Mouse (Mus musculus) liver, adult 2 months (tissue): Measurements from ENCODE around the gene Llgl1. TPM values are rescaled to one million over a fixed set of nuclear protein-coding genes. Genes with fewer than 3 reads are reported as not detected.

Experiments used
- DNase-seq: peaks from one replicate; pipeline ENCODE4 v3.0.0-alpha.2; 2011; ENCODE audit warnings: low read depth, low spot score; ENCODE audit errors: extremely low read depth
- H3K27ac ChIP-seq: fragments of 200-500 bp; replicated peaks from 2 replicates; pipeline ENCODE4 v1.5.1; 2012; ENCODE audit warnings: low read depth, mild to moderate bottlenecking, control low read depth, inconsistent platforms, low read length; ENCODE audit not compliant: insufficient read depth
- H3K27me3 ChIP-seq: fragments of 200-500 bp; 2 replicates; pipeline ENCODE4 v1.6.1; 2012; ENCODE audit warnings: mild to moderate bottlenecking, moderate library complexity, low read length, inconsistent platforms; ENCODE audit not compliant: control insufficient read depth, insufficient read depth
- H3K36me3 ChIP-seq: fragments of 200-500 bp; 2 replicates; pipeline ENCODE4 v1.6.1; 2012; ENCODE audit warnings: low read length, inconsistent platforms; ENCODE audit not compliant: control insufficient read depth, insufficient read depth
- H3K4me1 ChIP-seq: fragments of 200-500 bp; 2 replicates; pipeline ENCODE4 v1.6.1; 2011; ENCODE audit warnings: low read length; ENCODE audit not compliant: control insufficient read depth, insufficient read depth
- H3K4me3 ChIP-seq: fragments of 200-500 bp; 2 replicates; pipeline ENCODE4 v1.5.1; 2011; ENCODE audit warnings: low read depth, mild to moderate bottlenecking, control low read depth, low read length, moderate library complexity; ENCODE audit not compliant: insufficient read depth
- H3K79me2 ChIP-seq: fragments of 200-500 bp; 2 replicates; pipeline ENCODE4 v1.6.1; 2012; ENCODE audit warnings: inconsistent platforms, mild to moderate bottlenecking, low read length, moderate library complexity; ENCODE audit not compliant: control insufficient read depth, insufficient read depth
- H3K9ac ChIP-seq: fragments of 200-500 bp; 2 replicates; pipeline ENCODE4 v1.6.1; 2012; ENCODE audit warnings: low read depth, mild to moderate bottlenecking, control low read depth, inconsistent platforms, low read length
- CTCF ChIP-seq: fragments of 200-500 bp; IDR thresholded peaks from 2 replicates; pipeline ENCODE4 v1.5.1; 2011; ENCODE audit warnings: low read depth, low read length, control low read depth
- POLR2A ChIP-seq: fragments of 200-500 bp; IDR thresholded peaks from 2 replicates; pipeline ENCODE4 v1.6.1; 2011; ENCODE audit warnings: low read length, control low read depth; ENCODE audit not compliant: insufficient read depth; ENCODE audit errors: extremely low read depth
- WGBS: fragments of 180-500 bp; shearing (Covaris S2); methylation state at CpG from one replicate; pipeline ENCODE4 v1.1.7; 2018; 5-methylcytosine and 5-hydroxymethylcytosine counted together
- polyA plus RNA-seq: library from polyadenylated mRNA; depleted of rRNA; stranded (reverse); fragments of >200 nt; gene quantifications from 2 replicates; pipeline ENCODE4 v1.2.3, GENCODE M21; 2012; rRNA removed
- total RNA-seq: library from RNA; depleted of rRNA; stranded (reverse); fragments of >200 nt; gene quantifications from 2 replicates; pipeline ENCODE4 v1.2.3, GENCODE M21; 2014; rRNA removed

Llgl1 gene
- total RNA-seq (2.7 and 3.8 TPM in 2 replicates), polyA plus RNA-seq (8.9 and 11.5 TPM in 2 replicates)

DNA sequence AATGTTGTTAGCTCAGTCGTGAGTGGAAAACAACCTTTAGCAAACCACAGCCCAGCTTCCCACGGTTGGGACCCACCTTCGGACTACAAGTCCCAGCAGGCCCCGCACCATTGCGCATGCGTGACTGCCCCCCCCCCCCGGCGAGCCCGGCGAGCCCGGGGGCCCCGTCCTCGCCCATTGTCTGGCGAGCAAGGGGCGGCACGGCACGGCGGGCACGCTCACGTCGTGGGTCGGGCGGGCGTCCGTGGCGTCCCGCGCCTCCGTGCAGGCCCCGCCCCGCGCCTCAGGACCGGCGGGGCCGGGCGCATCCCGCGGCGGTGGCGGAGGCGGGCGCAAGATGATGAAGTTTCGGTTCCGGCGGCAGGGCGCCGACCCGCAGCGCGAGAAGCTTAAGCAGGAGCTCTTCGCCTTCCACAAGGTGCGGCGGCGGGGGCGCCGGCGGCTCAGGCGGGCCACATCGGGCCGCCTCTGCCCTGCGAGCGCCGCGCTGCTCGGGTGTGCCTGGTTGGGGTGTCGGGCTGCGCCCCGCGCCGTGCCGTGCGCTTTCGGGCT, at the start of gene Llgl1:
Gene Llgl1 (plus strand): TSS at position 200 of the 552 bp plus-strand sequence.
- Histone ChIP-seq H3K27me3 (no peaks in the 10 kb centered on the region), H3K79me2 (peaks cover 8% of the 10 kb centered on the region; the same call in 1 of the 2 replicates), H3K27ac (peak within 1 kb of the TSS; percentile 69), H3K9ac (peak within 1 kb of the TSS; percentile 95), H3K4me3 (peak within 1 kb of the TSS; percentile 88), H3K4me1 (peaks cover 3% of the 10 kb centered on the region), H3K36me3 (no peaks in the 10 kb centered on the region)
- under 1% methylated on average over 73 of the region's 73 CpGs for WGBS
- TF ChIP-seq POLR2A (no peak), CTCF (no peak)
- DNase-seq: peak; percentile 75

DNA sequence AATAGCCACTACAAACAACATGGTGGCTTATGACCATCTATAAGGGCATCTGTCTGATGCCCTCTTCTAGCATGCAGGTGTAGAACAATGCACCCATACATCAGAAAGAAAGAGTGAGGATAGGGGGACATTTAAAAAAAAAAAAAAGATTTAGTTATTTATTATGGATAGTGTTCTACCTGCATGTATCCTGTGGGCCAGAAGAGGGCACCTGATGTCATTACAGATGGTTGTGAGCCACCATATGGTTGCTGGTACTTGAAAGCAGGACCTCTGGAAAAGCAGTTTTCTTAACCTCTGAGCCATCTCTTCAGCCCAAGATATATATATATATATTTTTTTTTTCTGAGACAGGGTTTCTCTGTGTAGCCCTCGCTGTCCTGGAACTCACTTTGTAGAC, 3.4 kb upstream of the Llgl1 start:
- no peak for DNase-seq
- Histone ChIP-seq H3K4me3 (no peak overlapping the region), H3K79me2 (peaks cover 8% of the 10 kb centered on the region; the same call in 1 of the 2 replicates), H3K27me3 (no peaks in the 10 kb centered on the region), H3K4me1 (peaks cover 3% of the 10 kb centered on the region), H3K36me3 (no peaks in the 10 kb centered on the region), H3K27ac (no peak overlapping the region), H3K9ac (no peak overlapping the region)
- 68% methylated on average over 1 of the region's 1 CpGs for WGBS
- TF ChIP-seq CTCF (no peak), POLR2A (no peak)

- Histone ChIP-seq H3K79me2 (peaks cover 8% of the 10 kb centered on the region; the same call in 1 of the 2 replicates), H3K27me3 (no peaks in the 10 kb centered on the region), H3K9ac (no peak overlapping the region), H3K4me1 (peaks cover 3% of the 10 kb centered on the region), H3K36me3 (no peaks in the 10 kb centered on the region), H3K27ac (no peak overlapping the region), H3K4me3 (no peak overlapping the region)
- peak; percentile 65 for TF ChIP-seq CTCF
- no peak for TF ChIP-seq POLR2A
- WGBS: 54% methylated on average over 2 of the region's 2 CpGs
- DNase-seq: peak; percentile 47
These were observed 2.0 kb upstream of the Llgl1 start for GRCm38 (mm10) chr11:60697561-60697960.

DNA sequence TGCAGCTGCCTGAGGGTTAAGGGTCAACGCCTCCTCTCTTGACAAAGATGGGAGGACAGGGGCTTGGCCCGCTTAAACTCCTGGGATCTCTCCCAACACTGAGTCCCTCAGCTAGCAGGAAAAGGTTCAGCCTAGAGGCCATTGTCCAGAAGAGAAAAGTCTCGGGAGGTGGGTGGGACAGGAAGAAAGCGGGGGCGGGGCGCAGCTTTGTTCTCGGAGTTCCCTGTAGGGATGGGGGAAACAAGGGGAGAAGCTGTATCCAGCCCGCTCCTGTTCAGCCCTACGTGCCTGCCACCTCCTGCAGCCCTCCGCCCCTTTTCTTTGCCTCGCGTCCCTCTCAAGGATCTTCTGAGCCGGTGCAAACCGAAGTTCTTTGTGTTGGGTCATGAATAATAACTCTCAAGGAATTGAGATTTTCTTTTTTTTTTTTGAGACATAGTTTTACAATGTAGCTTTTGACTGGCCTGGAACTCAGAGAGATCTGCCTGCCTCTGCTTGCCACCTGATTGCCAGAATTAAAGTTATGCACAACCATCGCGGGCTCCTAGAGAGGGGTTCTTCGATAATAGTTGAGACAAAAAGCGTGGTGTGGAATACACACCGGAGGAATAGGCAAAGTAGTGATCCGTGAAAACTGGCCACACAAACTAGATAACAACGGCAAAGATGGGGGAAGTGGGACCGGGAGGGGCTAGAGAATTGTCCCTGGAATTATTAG, 558 bp upstream of the Llgl1 start:
- DNase-seq: peak; percentile 68
- TF ChIP-seq CTCF: no peak
- peak; percentile 31; the same call in 1 of the 2 replicates for TF ChIP-seq POLR2A

DNA sequence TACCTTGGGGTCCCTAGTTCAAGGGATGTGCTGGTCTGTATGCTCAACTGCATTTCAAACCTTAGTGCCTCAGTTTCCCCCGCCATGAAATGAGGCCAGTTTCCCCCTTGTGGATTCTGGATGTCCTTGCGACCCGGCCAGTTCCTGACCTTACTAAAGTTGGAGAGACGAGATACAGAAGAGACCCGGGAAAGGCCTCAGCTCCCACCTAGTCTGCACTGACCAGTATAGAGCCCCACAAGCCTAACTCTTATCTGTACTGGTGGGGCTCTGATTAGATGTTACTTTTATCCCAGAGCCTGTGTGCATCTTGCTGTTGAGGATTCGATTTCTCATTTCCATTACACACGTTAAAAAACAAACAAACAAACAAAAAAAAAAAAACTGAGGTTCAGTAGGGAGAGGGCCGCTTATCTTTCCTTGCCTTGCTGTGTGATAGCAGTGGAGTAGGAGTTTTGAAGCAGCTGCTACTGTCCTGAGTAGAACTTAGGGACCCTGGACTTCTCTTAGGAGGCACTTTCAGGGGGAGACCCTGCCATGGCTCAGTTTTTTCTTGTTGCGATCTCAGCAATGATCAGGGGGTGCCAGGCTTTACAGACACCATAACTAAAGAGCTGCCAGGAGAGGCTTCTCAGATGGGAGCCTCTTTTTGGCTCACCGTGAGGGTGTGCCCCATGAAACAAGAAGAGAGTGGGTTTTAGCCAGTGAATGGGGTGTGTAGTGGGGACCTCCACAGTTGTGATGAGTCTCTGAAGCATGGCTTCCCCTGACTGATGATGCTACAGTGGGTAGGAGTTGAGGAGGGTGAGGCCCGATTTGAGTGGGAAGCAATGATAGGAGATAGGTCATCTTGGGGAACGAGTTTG, 1.0 kb downstream of the Llgl1 start:
- 36% methylated on average over 12 of the region's 12 CpGs for WGBS

More for the DNA sequence above, 558 bp upstream of the Llgl1 start:
- Histone ChIP-seq H3K9ac (peak overlapping the region; percentile 75), H3K79me2 (peaks cover 8% of the 10 kb centered on the region; the same call in 1 of the 2 replicates), H3K4me1 (peaks cover 3% of the 10 kb centered on the region), H3K27me3 (no peaks in the 10 kb centered on the region), H3K36me3 (no peaks in the 10 kb centered on the region), H3K4me3 (peak overlapping the region; percentile 88), H3K27ac (peak overlapping the region; percentile 69)
- 1% methylated on average over 22 of the region's 22 CpGs for WGBS

More for the DNA sequence above, 1.0 kb downstream of the Llgl1 start:
- Histone ChIP-seq H3K27me3 (no peaks in the 10 kb centered on the region), H3K9ac (peak overlapping the region; percentile 95), H3K79me2 (peaks cover 8% of the 10 kb centered on the region; the same call in 1 of the 2 replicates), H3K4me3 (peak overlapping the region; percentile 88), H3K27ac (no peak overlapping the region), H3K36me3 (no peaks in the 10 kb centered on the region), H3K4me1 (peaks cover 3% of the 10 kb centered on the region)
- TF ChIP-seq POLR2A: no peak
- TF ChIP-seq CTCF: no peak
- DNase-seq: no peak
